Mouse (Mus musculus) cortical plate, adult 2 months (tissue): ENCODE measurements around the gene Sgsm1.

Source experiments
- CTCF ChIP-seq: fragments of 200-500 bp; IDR thresholded peaks from 2 replicates; pipeline ENCODE4 v1.5.1; 2011; ENCODE audit warnings: mild to moderate bottlenecking, control low read depth, low read length; ENCODE audit not compliant: insufficient read depth; ENCODE audit errors: extremely low read depth
- POLR2A ChIP-seq: fragments of 200-500 bp; IDR thresholded peaks from 2 replicates; pipeline ENCODE4 v1.6.1; 2011; ENCODE audit warnings: mild to moderate bottlenecking, low read length, control low read depth; ENCODE audit not compliant: insufficient read depth; ENCODE audit errors: extremely low read depth

GRCm38 (mm10) chr5:113220383-113221146 lies 90.0 kb downstream of the Sgsm1 start:
- TF ChIP-seq CTCF (no peak), POLR2A (no peak)
